Mouse (Mus musculus) midbrain, embryonic 16.5 days (tissue): Measurements from ENCODE around the gene B4gat1. TPM values are rescaled to one million over a fixed set of nuclear protein-coding genes. Genes with fewer than 3 reads are reported as not detected.
A peak's percentile ranks its signal among the peaks of the same experiment; 100 is the strongest.

Source experiments
- ATAC-seq: fragments of 200-750 bp; cut with Nextera tagmentation; 2 replicates; pipeline ENCODE4 v1.8.0; 2017; ENCODE audit warnings: moderate TSS enrichment
- H3K27ac ChIP-seq: fragments of 300-500 bp; sonication (generic); 2 replicates; pipeline ENCODE4 v1.5.1; 2014; ENCODE audit warnings: mild to moderate bottlenecking, low read length, mixed read lengths
- H3K27me3 ChIP-seq: fragments of 300-500 bp; sonication (generic); 2 replicates; pipeline ENCODE4 v1.6.1; 2014; ENCODE audit warnings: low read depth, low read length, mixed read lengths; ENCODE audit not compliant: control insufficient read depth, insufficient read depth
- H3K36me3 ChIP-seq: fragments of 300-500 bp; sonication (generic); 2 replicates; pipeline ENCODE4 v1.6.1; 2014; ENCODE audit warnings: mild to moderate bottlenecking, low read length, moderate library complexity, mixed read lengths; ENCODE audit not compliant: control insufficient read depth, insufficient read depth
- H3K4me1 ChIP-seq: fragments of 300-500 bp; sonication (generic); 2 replicates; pipeline ENCODE4 v1.6.1; 2014; ENCODE audit warnings: mild to moderate bottlenecking, low read length, mixed read lengths; ENCODE audit not compliant: control insufficient read depth, insufficient read depth
- H3K4me2 ChIP-seq: fragments of 300-500 bp; sonication (generic); 2 replicates; pipeline ENCODE4 v1.6.1; 2014; ENCODE audit warnings: mild to moderate bottlenecking, low read length, mixed read lengths
- H3K4me3 ChIP-seq: fragments of 300-500 bp; sonication (generic); 2 replicates; pipeline ENCODE4 v1.5.1; 2014; ENCODE audit warnings: low read depth, mild to moderate bottlenecking, low read length, moderate library complexity, mixed read lengths
- H3K9ac ChIP-seq: fragments of 300-500 bp; sonication (generic); 2 replicates; pipeline ENCODE4 v1.6.1; 2014; ENCODE audit warnings: low read depth, low read length, mixed read lengths
- H3K9me3 ChIP-seq: fragments of 300-500 bp; sonication (generic); replicated peaks from 2 replicates; pipeline ENCODE4 v1.6.1; 2014; ENCODE audit warnings: mild to moderate bottlenecking, low read length, mixed read lengths; ENCODE audit not compliant: control insufficient read depth, poor library complexity, severe bottlenecking
- WGBS: fragments of 180-500 bp; shearing (Covaris S2); extraction: QIAGEN DNeasy Blood & Tissue Kit; methylation state at CpG from one replicate; pipeline ENCODE4 v1.1.7; 2014; 5-methylcytosine and 5-hydroxymethylcytosine counted together
- polyA plus RNA-seq: library from polyadenylated mRNA; unstranded; fragments of >200 nt; fragmentation: Nextera tagmentation; extraction: Ambion mirVana; gene quantifications from 2 replicates; pipeline ENCODE4 v1.2.1, GENCODE M21; 2015

The B4gat1 gene
- polyA plus RNA-seq, 1 experiment from 2014 or later = 102 TPM

- Histone ChIP-seq H3K27me3 (peaks cover 4% of the 10 kb centered on the region; the same call in 1 of the 2 replicates), H3K4me2 (no peak overlapping the region), H3K9ac (no peak overlapping the region), H3K9me3 (no peaks in the 10 kb centered on the region), H3K4me3 (no peak overlapping the region), H3K27ac (no peak overlapping the region), H3K36me3 (no peaks in the 10 kb centered on the region), H3K4me1 (no peaks in the 10 kb centered on the region)
- no peak for ATAC-seq
- WGBS = 86% methylated on average over 5 of the region's 5 CpGs
Measured at GRCm38 (mm10) chr19:5062041-5062440, 23.4 kb downstream of the B4gat1 start.

GRCm38 (mm10) chr19:5062446-5062845 is 23.8 kb downstream of the B4gat1 start:
- Histone ChIP-seq H3K36me3 (no peaks in the 10 kb centered on the region), H3K27me3 (peaks cover 6% of the 10 kb centered on the region; the same call in 1 of the 2 replicates), H3K4me1 (no peaks in the 10 kb centered on the region), H3K9me3 (no peaks in the 10 kb centered on the region), H3K27ac (no peak overlapping the region), H3K4me3 (no peak overlapping the region), H3K4me2 (no peak overlapping the region), H3K9ac (no peak overlapping the region)
- ATAC-seq = no peak
- WGBS = 83% methylated on average over 6 of the region's 6 CpGs

- Histone ChIP-seq H3K4me3 (no peak overlapping the region), H3K4me2 (no peak overlapping the region), H3K36me3 (no peaks in the 10 kb centered on the region), H3K9me3 (no peaks in the 10 kb centered on the region), H3K4me1 (peaks cover 8% of the 10 kb centered on the region; the same call in 1 of the 2 replicates), H3K27me3 (peaks cover 22% of the 10 kb centered on the region), H3K27ac (no peak overlapping the region), H3K9ac (no peak overlapping the region)
- ATAC-seq = no peak
- WGBS = 68% methylated on average over 7 of the region's 7 CpGs
Measured at GRCm38 (mm10) chr19:5065104-5065503, 26.5 kb downstream of the B4gat1 start.

- H3K27me3 ChIP-seq = peaks cover 27% of the 10 kb centered on the region
- no peaks in the 10 kb centered on the region for H3K36me3 ChIP-seq
- no peak overlapping the region for H3K4me3 ChIP-seq
- ATAC-seq = no peak
- no peaks in the 10 kb centered on the region for H3K9me3 ChIP-seq
- H3K4me1 ChIP-seq = peaks cover 14% of the 10 kb centered on the region; the same call in 1 of the 2 replicates
- H3K4me2 ChIP-seq = peak overlapping the region; percentile 76
- no peak overlapping the region; the same call in 1 of the 2 replicates for H3K9ac ChIP-seq
- 11% methylated on average over 15 of the region's 15 CpGs for WGBS
- no peak overlapping the region for H3K27ac ChIP-seq
Measured at GRCm38 (mm10) chr19:5067040-5067799, 28.6 kb downstream of the B4gat1 start.

- Histone ChIP-seq H3K9ac (peak within 1 kb of the TSS; percentile 66), H3K4me2 (peak within 1 kb of the TSS; percentile 76), H3K27ac (no peak within 1 kb of the TSS), H3K4me1 (peaks cover 15% of the 10 kb centered on the region), H3K36me3 (no peaks in the 10 kb centered on the region), H3K4me3 (peak within 1 kb of the TSS; percentile 41), H3K27me3 (peaks cover 27% of the 10 kb centered on the region), H3K9me3 (no peaks in the 10 kb centered on the region)
- under 1% methylated on average over 49 of the region's 56 CpGs for WGBS
- no peak for ATAC-seq
Measured at GRCm38 (mm10) chr19:5067867-5068569, 29.4 kb downstream of the B4gat1 start, which contains the start of gene Cd248. Gene Cd248, plus strand, starts transcription at chr19:5068078.

- WGBS = 36% methylated on average over 20 of the region's 21 CpGs
- Histone ChIP-seq H3K27ac (no peak overlapping the region), H3K36me3 (no peaks in the 10 kb centered on the region), H3K4me2 (peak overlapping the region; percentile 76), H3K4me1 (peaks cover 16% of the 10 kb centered on the region), H3K4me3 (peak overlapping the region; percentile 41), H3K27me3 (peaks cover 27% of the 10 kb centered on the region), H3K9ac (peak overlapping the region; percentile 66), H3K9me3 (no peaks in the 10 kb centered on the region)
- no peak for ATAC-seq
Measured at GRCm38 (mm10) chr19:5068570-5069234, 30.1 kb downstream of the B4gat1 start.

GRCm38 (mm10) chr19:5069486-5069885 is 30.9 kb downstream of the B4gat1 start:
- Histone ChIP-seq H3K9me3 (no peaks in the 10 kb centered on the region), H3K36me3 (no peaks in the 10 kb centered on the region), H3K4me1 (peaks cover 16% of the 10 kb centered on the region), H3K27ac (no peak overlapping the region), H3K27me3 (peaks cover 31% of the 10 kb centered on the region), H3K4me3 (no peak overlapping the region), H3K4me2 (no peak overlapping the region), H3K9ac (no peak overlapping the region)
- WGBS = 82% methylated on average over 5 of the region's 5 CpGs
- ATAC-seq = no peak

GRCm38 (mm10) chr19:5069978-5070377 is 31.4 kb downstream of the B4gat1 start:
- no peak for ATAC-seq
- H3K4me3 ChIP-seq = no peak overlapping the region
- no peak overlapping the region for H3K27ac ChIP-seq
- 86% methylated on average over 7 of the region's 7 CpGs for WGBS
- H3K9me3 ChIP-seq = no peaks in the 10 kb centered on the region
- H3K36me3 ChIP-seq = no peaks in the 10 kb centered on the region
- peaks cover 16% of the 10 kb centered on the region for H3K4me1 ChIP-seq
- peaks cover 33% of the 10 kb centered on the region for H3K27me3 ChIP-seq
- H3K4me2 ChIP-seq = no peak overlapping the region
- no peak overlapping the region for H3K9ac ChIP-seq
